Mouse (Mus musculus) testis, adult 2 months (tissue): ENCODE results near the gene Cldn12.

ENCODE experiments used
- CTCF ChIP-seq: fragments of 200-500 bp; IDR thresholded peaks from 2 replicates; pipeline ENCODE4 v1.5.1; 2012; ENCODE audit warnings: low read depth, mild to moderate bottlenecking, inconsistent platforms, low read length, moderate library complexity; ENCODE audit not compliant: control insufficient read depth, insufficient read depth, insufficient replicate concordance
- POLR2A ChIP-seq: fragments of 200-500 bp; IDR thresholded peaks from 2 replicates; pipeline ENCODE4 v1.6.1; 2012; ENCODE audit warnings: low read depth, mild to moderate bottlenecking, inconsistent platforms, low read length, moderate library complexity; ENCODE audit not compliant: control insufficient read depth

DNA sequence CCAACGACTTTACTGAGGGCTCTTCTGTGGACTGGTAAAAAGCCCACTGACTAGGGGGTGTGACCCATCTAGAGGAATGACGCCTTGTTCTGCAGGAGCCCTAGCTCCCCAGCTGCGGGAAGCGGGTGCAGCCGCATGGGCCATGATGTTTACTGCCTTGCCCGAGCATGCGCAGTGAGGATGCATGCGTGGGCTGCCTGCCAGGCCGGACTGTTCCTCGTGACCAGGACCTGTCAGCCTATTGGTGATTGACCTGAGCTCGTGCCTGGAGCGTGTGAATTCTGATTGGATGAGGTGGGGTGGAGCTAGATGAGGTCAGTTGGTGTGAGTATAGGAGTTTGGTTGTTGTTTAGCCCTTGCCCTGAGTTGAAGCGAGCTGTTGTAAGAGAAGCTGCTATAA, 10.3 kb downstream of the Cldn12 start:
- TF ChIP-seq CTCF = no peak
- TF ChIP-seq POLR2A = no peak
